Mouse (Mus musculus): Measurements from ENCODE around the gene Wdr26. TPM values are rescaled to one million over a fixed set of nuclear protein-coding genes. Genes with fewer than 3 reads are reported as not detected.

Wdr26 gene
- polyA plus RNA-seq, 1 experiment from 2014 or later: 34.5 TPM

DNA sequence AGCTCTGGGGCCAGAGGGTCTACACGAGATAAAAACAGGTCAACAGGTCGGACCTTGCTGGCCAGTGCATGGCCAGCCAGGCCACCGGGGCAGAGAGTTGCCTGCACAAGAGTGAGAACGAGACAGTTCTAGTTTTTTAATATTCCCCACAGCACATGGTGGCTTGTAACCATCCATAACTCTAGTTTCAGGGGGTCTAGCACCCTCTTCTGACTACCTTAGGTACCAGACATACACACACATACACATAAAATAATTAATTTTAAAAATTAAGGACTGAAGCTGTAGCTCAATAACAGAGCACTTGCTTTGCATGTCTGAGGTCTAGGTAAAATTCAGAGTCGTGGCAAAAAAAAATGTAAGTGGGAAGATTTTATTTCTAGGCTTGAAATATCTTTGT, 39.8 kb upstream of the Wdr26 start:
- no peaks in the 10 kb centered on the region for H3K9me3 ChIP-seq
- ATAC-seq (ENCODE audit: low FRiP score, low read depth): no peak

DNA sequence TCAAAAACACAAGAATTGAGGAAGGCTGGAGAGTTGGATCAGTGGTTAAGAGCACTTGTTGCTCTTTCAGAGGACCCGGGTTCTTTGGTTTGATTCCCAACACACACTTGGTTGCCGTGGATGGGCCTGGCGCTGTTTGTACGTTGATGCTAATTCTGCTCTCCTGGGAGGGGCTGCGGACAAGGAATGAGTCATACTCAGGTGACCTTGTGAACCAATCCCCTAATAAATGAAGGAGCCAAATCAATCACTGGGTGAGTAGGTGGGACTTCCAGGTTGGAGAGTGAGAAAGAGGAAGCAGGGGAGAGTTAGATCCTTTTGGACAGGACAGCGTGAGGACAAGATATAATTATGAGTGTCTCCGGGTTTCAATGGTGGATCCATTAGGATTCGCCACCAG, 39.2 kb upstream of the Wdr26 start:
- H3K4me2 ChIP-seq: no peak overlapping the region
- ATAC-seq (ENCODE audit: low FRiP score, low read depth): no peak
- no peaks in the 10 kb centered on the region for H3K36me3 ChIP-seq
- H3K9me3 ChIP-seq: no peaks in the 10 kb centered on the region
- no peaks in the 10 kb centered on the region for H3K27me3 ChIP-seq
- H3K9ac ChIP-seq: no peak overlapping the region
- H3K4me1 ChIP-seq (replicated peaks): peaks cover 4% of the 10 kb centered on the region
- H3K4me3 ChIP-seq: no peak overlapping the region
- WGBS: 92% methylated on average over 8 of the region's 8 CpGs
- H3K27ac ChIP-seq (replicated peaks): no peak overlapping the region

More for the DNA sequence above, 39.8 kb upstream of the Wdr26 start:
- Histone ChIP-seq H3K9ac (no peak overlapping the region), H3K27me3 (no peaks in the 10 kb centered on the region), H3K4me2 (no peak overlapping the region), H3K27ac (replicated peaks) (no peak overlapping the region), H3K4me3 (no peak overlapping the region), H3K4me1 (replicated peaks) (peaks cover 10% of the 10 kb centered on the region), H3K36me3 (no peaks in the 10 kb centered on the region)
- 82% methylated on average over 5 of the region's 5 CpGs for WGBS

DNA sequence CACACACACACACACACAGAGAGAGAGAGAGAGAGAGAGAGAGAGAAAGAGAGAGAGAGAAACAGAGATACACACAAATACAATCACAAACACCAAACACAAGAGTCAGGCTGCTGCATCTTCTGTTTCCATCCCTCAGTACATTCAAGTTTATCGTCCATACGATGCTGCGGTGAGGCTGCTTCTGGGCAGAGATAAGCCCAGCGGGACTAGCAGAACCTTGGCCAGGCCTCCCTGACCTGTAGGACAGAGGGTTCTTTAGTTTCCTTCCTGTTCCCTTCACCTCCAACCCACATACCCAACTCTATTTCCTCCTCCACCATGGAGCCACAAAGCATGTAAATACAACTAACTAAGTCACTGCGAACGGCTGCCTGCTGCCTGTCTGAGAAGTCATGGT, 37.7 kb upstream of the Wdr26 start:
- no peak for ATAC-seq (ENCODE audit: low FRiP score, low read depth)
- H3K4me1 ChIP-seq (replicated peaks): no peaks in the 10 kb centered on the region
- 91% methylated on average over 6 of the region's 6 CpGs for WGBS
- no peak overlapping the region for H3K27ac ChIP-seq (replicated peaks)
- H3K9me3 ChIP-seq: no peaks in the 10 kb centered on the region
- no peak overlapping the region for H3K4me2 ChIP-seq
- H3K36me3 ChIP-seq: no peaks in the 10 kb centered on the region
- no peaks in the 10 kb centered on the region for H3K27me3 ChIP-seq
- H3K9ac ChIP-seq: no peak overlapping the region
- H3K4me3 ChIP-seq: no peak overlapping the region

DNA sequence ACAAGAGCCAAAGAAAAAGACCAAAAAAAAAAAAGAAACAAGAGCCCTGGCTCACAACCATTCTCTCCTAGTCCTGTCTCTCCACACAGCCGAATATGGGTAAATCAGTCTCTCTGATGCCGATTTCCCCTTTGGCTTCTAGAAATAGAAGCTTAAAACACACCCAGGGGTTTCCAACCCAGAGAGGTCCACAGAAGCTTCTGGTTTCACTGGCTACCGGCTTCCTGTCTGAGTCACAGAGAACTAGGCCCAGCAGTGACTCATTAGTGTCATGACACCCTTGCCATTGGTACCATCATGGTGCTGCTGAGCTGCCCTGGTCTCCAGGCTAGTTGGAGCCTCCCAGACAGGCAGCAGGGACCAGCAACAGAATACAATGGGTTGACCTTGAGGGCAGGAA, 35.4 kb upstream of the Wdr26 start:
- no peaks in the 10 kb centered on the region for H3K27me3 ChIP-seq
- no peak overlapping the region for H3K27ac ChIP-seq (replicated peaks)
- H3K4me3 ChIP-seq: no peak overlapping the region
- ATAC-seq (ENCODE audit: low FRiP score, low read depth): no peak
- H3K4me1 ChIP-seq (replicated peaks): no peaks in the 10 kb centered on the region
- WGBS: 81% methylated on average over 3 of the region's 3 CpGs
- H3K9ac ChIP-seq: no peak overlapping the region
- H3K36me3 ChIP-seq: no peaks in the 10 kb centered on the region
- H3K4me2 ChIP-seq: no peak overlapping the region
- H3K9me3 ChIP-seq: no peaks in the 10 kb centered on the region

DNA sequence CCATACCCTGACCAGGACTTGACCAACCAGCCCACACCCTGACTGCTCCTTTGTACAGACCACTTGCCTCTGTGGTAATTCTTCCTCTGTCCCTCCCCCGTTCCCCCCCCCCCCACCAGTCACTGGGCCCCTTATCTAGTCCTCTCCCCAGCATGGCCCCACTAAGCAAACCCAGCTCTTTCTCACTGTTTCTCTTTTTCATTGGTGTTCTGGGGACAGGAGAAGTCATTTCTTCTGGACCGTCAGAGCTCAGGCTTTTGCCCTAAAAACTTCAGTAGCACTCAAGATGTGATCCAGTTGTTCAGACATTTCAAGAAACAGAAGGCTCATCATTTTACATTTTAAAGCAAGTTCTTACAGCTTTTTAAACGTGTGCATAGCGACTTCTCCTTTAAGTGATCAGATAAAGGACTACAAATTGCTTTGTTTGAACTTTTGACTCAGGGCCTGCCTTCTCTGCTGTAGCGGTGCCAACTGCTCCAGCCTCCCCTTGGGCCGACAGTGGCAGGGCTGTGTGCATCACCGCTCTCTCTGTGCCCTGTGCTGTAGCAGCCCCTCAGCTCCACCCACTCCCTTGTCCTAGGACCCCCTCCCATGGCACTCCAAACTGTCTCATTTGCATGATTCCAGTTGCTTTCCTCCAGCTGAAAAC, 34.8 kb upstream of the Wdr26 start:
- no peaks in the 10 kb centered on the region for H3K36me3 ChIP-seq
- no peaks in the 10 kb centered on the region for H3K9me3 ChIP-seq
- H3K9ac ChIP-seq: no peak overlapping the region
- no peaks in the 10 kb centered on the region for H3K4me1 ChIP-seq (replicated peaks)
- no peak overlapping the region for H3K27ac ChIP-seq (replicated peaks)
- H3K27me3 ChIP-seq: no peaks in the 10 kb centered on the region
- no peak overlapping the region for H3K4me3 ChIP-seq
- WGBS: 35% methylated on average over 7 of the region's 7 CpGs
- no peak overlapping the region for H3K4me2 ChIP-seq
- no peak for ATAC-seq (ENCODE audit: low FRiP score, low read depth)

DNA sequence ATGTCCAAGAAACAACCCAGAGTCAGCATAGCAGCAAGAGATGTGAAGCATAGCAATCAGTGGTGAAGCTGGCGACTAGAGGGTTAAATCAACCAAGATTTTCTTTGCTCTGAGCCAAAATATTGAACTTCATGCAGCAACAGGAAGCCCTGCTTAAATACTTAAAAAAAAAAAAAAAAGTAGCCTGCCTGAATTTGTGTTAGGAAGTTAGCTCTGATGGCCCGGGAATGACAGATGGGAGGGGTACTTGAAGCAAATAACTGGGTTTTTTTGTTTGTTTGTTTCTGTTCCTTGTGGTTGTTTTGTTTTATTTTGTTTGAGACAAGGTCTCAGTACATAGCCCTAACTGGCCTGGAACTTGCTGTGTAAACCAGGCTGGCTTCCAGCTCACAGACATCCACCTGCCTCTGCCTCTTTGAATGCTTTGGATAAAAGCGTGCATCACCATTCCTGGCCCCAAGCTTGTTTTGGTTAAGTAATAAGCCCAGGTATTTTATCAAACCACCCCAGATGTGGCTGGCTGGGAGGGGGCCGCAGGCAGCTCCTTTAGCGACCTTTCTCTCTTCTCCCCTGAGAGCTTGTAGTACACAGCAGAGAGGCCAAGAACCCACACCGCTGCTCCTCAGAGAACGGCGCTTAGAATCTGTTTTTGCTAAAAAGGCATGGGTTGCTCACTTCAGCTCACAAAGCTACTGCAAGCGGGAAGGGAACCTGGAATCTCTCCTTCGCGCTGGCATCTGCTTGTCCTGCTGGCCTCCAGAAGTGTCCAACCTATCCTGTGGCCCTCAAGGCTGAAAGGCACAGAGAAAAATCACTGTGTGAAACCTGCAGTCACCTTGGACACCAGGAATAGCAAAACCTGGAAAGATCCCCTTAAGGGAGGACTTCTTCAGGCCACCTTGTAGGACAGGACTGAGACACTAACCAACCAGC, 34.0 kb upstream of the Wdr26 start:
- 82% methylated on average over 11 of the region's 11 CpGs for WGBS
- H3K4me2 ChIP-seq: no peak overlapping the region

DNA sequence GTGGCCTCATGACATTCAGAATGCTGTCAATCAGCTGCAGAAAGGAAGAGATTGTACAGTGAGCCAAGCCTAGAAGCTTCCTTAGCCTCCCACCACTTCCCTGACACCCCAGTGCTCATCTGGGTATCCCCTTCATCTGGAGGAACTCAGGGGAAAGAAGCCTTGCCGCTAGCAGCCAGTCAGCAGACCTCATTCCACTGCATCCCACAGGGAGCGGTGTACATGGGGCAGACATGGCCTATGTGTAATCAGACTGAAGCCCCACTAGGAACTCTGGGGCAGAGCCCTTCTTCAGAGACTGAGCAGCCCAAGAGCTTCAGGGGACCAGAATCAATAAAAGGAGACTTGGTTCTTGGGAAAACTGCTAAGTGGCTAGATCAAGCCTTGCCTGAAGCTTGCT, 33.3 kb upstream of the Wdr26 start:
- no peak for ATAC-seq (ENCODE audit: low FRiP score, low read depth)
- no peaks in the 10 kb centered on the region for H3K4me1 ChIP-seq (replicated peaks)
- WGBS: 93% methylated on average over 2 of the region's 2 CpGs
- H3K4me3 ChIP-seq: no peak overlapping the region
- H3K27me3 ChIP-seq: no peaks in the 10 kb centered on the region
- H3K9ac ChIP-seq: no peak overlapping the region
- no peak overlapping the region for H3K4me2 ChIP-seq
- H3K27ac ChIP-seq (replicated peaks): no peak overlapping the region
- no peaks in the 10 kb centered on the region for H3K36me3 ChIP-seq
- no peaks in the 10 kb centered on the region for H3K9me3 ChIP-seq

More for the DNA sequence above, 34.0 kb upstream of the Wdr26 start:
- no peaks in the 10 kb centered on the region for H3K27me3 ChIP-seq
- no peak overlapping the region for H3K27ac ChIP-seq (replicated peaks)
- no peak overlapping the region for H3K9ac ChIP-seq
- no peaks in the 10 kb centered on the region for H3K4me1 ChIP-seq (replicated peaks)
- no peaks in the 10 kb centered on the region for H3K36me3 ChIP-seq
- ATAC-seq (ENCODE audit: low FRiP score, low read depth): no peak
- H3K4me3 ChIP-seq: no peak overlapping the region
- H3K9me3 ChIP-seq: no peaks in the 10 kb centered on the region

DNA sequence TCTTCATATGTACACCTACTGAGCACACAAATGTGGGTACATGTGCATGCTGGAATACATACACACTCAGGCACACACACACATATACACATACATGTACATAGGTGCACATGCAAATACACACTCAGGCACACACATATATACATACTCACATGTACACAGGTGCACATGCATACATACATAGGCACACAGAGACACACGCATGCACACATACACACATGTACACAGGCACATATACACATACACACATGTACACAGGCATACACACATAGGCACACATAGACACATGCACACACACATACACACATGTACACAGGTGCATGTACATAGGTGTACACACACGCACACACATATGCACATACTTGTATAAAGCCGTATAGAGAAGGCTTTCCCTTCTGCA, 29.4 kb upstream of the Wdr26 start:
- Histone ChIP-seq H3K9ac (no peak overlapping the region), H3K4me2 (no peak overlapping the region), H3K9me3 (no peaks in the 10 kb centered on the region), H3K4me3 (no peak overlapping the region), H3K4me1 (replicated peaks) (no peaks in the 10 kb centered on the region), H3K36me3 (no peaks in the 10 kb centered on the region), H3K27ac (replicated peaks) (no peak overlapping the region), H3K27me3 (no peaks in the 10 kb centered on the region)
- 98% methylated on average over 3 of the region's 3 CpGs for WGBS
- no peak for ATAC-seq (ENCODE audit: low FRiP score, low read depth)

DNA sequence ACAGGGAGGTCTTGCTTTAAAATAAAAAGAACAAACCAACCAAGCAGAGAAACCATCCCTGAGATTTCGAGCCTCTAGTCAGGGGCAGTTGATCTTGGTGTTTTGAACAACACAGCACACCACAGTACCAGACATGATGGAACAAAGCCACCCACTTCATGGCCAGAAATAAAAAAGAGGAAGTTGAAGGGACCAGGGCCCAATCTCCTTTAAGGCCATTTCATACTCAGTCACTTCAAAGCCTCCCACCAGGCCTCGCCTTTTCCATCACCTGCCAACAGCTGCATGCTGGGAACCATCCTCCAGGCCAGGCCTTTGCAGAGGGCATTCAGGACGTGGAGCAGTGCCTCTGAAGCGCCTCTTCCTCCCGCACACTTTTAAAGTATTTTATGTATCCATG, 25.5 kb upstream of the Wdr26 start:
- H3K4me1 ChIP-seq (replicated peaks): 0 out of 2 replicates have a peak, but pooled peaks cover 6% of the 10 kb centered on the region
- no peak overlapping the region for H3K4me3 ChIP-seq
- no peak overlapping the region for H3K9ac ChIP-seq
- 68% methylated on average over 5 of the region's 5 CpGs for WGBS
- no peak overlapping the region for H3K27ac ChIP-seq (replicated peaks)
- H3K27me3 ChIP-seq: no peaks in the 10 kb centered on the region
- ATAC-seq (ENCODE audit: low FRiP score, low read depth): no peak
- H3K4me2 ChIP-seq: no peak overlapping the region
- H3K9me3 ChIP-seq: no peaks in the 10 kb centered on the region
- H3K36me3 ChIP-seq: no peaks in the 10 kb centered on the region

DNA sequence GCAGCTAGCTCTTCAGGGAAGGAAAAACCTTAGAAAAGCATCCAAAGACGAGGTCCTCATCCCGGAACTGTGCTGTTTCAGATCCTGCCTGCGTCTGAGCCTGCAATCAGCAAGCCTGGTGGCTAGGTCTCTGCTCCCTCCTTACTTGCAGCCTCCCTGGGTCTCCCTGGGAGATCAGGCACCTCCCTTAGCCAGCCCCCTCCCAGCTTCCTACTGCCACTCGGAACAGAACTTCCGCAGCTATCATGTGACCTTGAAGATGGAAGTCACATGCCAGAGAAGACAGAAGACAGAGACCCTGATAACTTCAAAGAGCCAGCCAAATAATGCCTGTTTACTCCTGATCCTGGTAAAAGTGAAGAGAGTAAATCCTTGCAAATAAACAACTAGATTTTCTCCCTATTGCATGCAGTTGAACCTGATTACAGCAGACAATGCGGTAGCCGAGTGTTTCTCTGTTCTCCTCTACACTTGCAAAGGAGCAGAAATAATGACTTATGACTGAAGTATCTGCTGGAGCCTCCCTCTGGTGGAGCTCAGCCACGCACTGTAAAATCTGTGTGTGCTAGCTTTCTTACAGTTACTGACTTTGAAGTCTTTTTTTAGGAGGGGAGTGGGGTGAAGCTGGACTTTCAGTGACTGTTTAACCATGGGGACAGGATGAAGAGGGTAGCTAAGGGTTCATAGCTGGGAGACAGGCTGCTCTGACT, 22.7 kb upstream of the Wdr26 start:
- H3K4me3 ChIP-seq: no peak overlapping the region
- no peak overlapping the region for H3K4me2 ChIP-seq
- H3K27me3 ChIP-seq: no peaks in the 10 kb centered on the region
- ATAC-seq (ENCODE audit: low FRiP score, low read depth): no peak
- H3K4me1 ChIP-seq (replicated peaks): 0 out of 2 replicates have a peak, but pooled peaks cover 9% of the 10 kb centered on the region
- no peak overlapping the region for H3K9ac ChIP-seq
- no peaks in the 10 kb centered on the region for H3K9me3 ChIP-seq
- 51% methylated on average over 8 of the region's 8 CpGs for WGBS
- H3K36me3 ChIP-seq: no peaks in the 10 kb centered on the region
- H3K27ac ChIP-seq (replicated peaks): no peak overlapping the region

DNA sequence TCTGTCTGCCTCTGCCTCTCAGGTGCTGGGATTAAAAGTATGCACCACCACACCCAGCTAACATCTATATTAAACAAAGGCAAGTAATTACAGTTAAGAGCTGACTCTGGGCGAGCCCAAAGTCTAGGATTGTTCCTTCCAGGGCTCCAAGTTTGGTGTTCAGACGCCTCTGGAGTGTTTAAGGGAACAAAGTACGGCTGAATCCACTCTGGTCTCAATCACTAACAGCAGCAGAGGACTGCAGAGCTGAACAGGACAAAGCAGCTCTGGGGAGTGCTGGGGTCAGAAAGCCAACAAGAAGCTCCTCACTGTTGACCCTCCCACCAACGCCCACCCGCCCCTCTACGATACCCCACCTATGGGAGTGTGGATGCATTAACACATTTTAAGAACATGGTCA, 21.9 kb upstream of the Wdr26 start:
- Histone ChIP-seq H3K36me3 (no peaks in the 10 kb centered on the region), H3K4me3 (no peak overlapping the region), H3K9me3 (no peaks in the 10 kb centered on the region), H3K4me1 (replicated peaks) (0 out of 2 replicates have a peak, but pooled peaks cover 9% of the 10 kb centered on the region), H3K27ac (replicated peaks) (no peak overlapping the region), H3K27me3 (no peaks in the 10 kb centered on the region), H3K9ac (no peak overlapping the region), H3K4me2 (no peak overlapping the region)
- ATAC-seq (ENCODE audit: low FRiP score, low read depth): no peak
- WGBS: 88% methylated on average over 6 of the region's 6 CpGs
